Mouse (Mus musculus) CH12.LX (cell line): ENCODE data around the gene Gm4131. TPM values are rescaled to one million over a fixed set of nuclear protein-coding genes. Genes with fewer than 3 reads are reported as not detected.

Experiments used
- DNase-seq: peaks from one replicate; pipeline ENCODE4 v3.0.0-alpha.2; 2013; ENCODE audit errors: extremely low read depth
- H3K27ac ChIP-seq: 2 replicates; pipeline ENCODE4 v1.5.1; 2012; ENCODE audit warnings: low read depth, mild to moderate bottlenecking, control low read depth, moderate library complexity; ENCODE audit not compliant: insufficient read depth
- H3K27me3 ChIP-seq: replicated peaks from 2 replicates; pipeline ENCODE3; 2012; ENCODE audit warnings: inconsistent platforms
- H3K36me3 ChIP-seq, 2 experiments: replicated peaks in 1 of 2; 2 replicates each; pipeline versions ENCODE3 to v1.6.1; 2012; ENCODE audit warnings: inconsistent platforms in 1 of 2, low read length in 1 of 2, mild to moderate bottlenecking in 1 of 2, mixed read lengths in 1 of 2, moderate library complexity in 1 of 2; ENCODE audit not compliant: control insufficient read depth in 1 of 2, insufficient read depth in 1 of 2
- H3K4me1 ChIP-seq, 2 experiments: 2 replicates each; pipeline ENCODE4 v1.6.1; 2012; ENCODE audit warnings: inconsistent platforms in 1 of 2, moderate library complexity in 1 of 2; ENCODE audit not compliant: insufficient read depth in 2 of 2, control insufficient read depth in 1 of 2
- H3K4me2 ChIP-seq: 2 replicates; pipeline ENCODE4 v1.6.1; 2012; ENCODE audit warnings: low read depth, mild to moderate bottlenecking, control low read depth; ENCODE audit not compliant: poor library complexity, insufficient read depth, severe bottlenecking
- H3K4me3 ChIP-seq, 3 experiments: fragments of 150-350 bp in 1 of 3; sonication (generic) in 1 of 3; replicated peaks in 1 of 3; 2 replicates each; pipeline versions ENCODE3 to v1.5.1; 2011 to 2012; ENCODE audit warnings: low read depth in 2 of 3, low read length in 2 of 3, mild to moderate bottlenecking in 2 of 3, moderate library complexity in 2 of 3, control low read depth in 1 of 3, improper control_type of control experiment in 1 of 3, inconsistent platforms in 1 of 3, mixed read lengths in 1 of 3; ENCODE audit not compliant: poor library complexity in 1 of 3
- H3K79me2 ChIP-seq: replicated peaks from 2 replicates; pipeline ENCODE4 v1.6.1; 2012; ENCODE audit warnings: mild to moderate bottlenecking, moderate library complexity; ENCODE audit not compliant: control insufficient read depth, poor library complexity, insufficient read depth, severe bottlenecking; ENCODE audit errors: extremely low read depth
- H3K9ac ChIP-seq: 2 replicates; pipeline ENCODE4 v1.6.1; 2012; ENCODE audit warnings: low read depth, mild to moderate bottlenecking, control low read depth, moderate library complexity; ENCODE audit not compliant: insufficient read depth
- H3K9me3 ChIP-seq: replicated peaks from 2 replicates; pipeline ENCODE3; 2012; ENCODE audit warnings: low read length, inconsistent platforms, mixed read lengths
- BHLHE40 ChIP-seq: IDR thresholded peaks from 2 replicates; pipeline ENCODE4 v1.6.1; 2011; ENCODE audit warnings: mild to moderate bottlenecking, low read depth, low read length, improper control_type of control experiment
- CHD1 ChIP-seq: IDR thresholded peaks from 2 replicates; pipeline ENCODE4 v1.6.1; 2012; ENCODE audit warnings: low read depth, low read length, improper control_type of control experiment, inconsistent platforms
- CHD2 ChIP-seq: IDR thresholded peaks from 2 replicates; pipeline ENCODE4 v1.6.1; 2011; ENCODE audit warnings: low read length, improper control_type of control experiment
- CTCF ChIP-seq, 2 experiments: IDR thresholded peaks in 1 of 2; conservative IDR thresholded peaks in 1 of 2; 2 replicates each; pipeline ENCODE4 v1.5.1; 2011 to 2012; ENCODE audit warnings: low read depth in 2 of 2, low read length in 2 of 2, improper control_type of control experiment in 1 of 2, inconsistent platforms in 1 of 2, mild to moderate bottlenecking in 1 of 2, moderate library complexity in 1 of 2
- E2F4 ChIP-seq: IDR thresholded peaks from 2 replicates; pipeline ENCODE4 v1.6.1; 2011; ENCODE audit warnings: low read depth, low read length, improper control_type of control experiment; ENCODE audit not compliant: insufficient replicate concordance
- ELF1 ChIP-seq: IDR thresholded peaks from 2 replicates; pipeline ENCODE4 v1.6.1; 2014; ENCODE audit warnings: low read depth, mild to moderate bottlenecking, inconsistent platforms, low read length, improper control_type of control experiment
- EP300 ChIP-seq: IDR thresholded peaks from 2 replicates; pipeline ENCODE4 v1.6.1; 2011; ENCODE audit warnings: low read length, improper control_type of control experiment
- ETS1 ChIP-seq: conservative IDR thresholded peaks from 2 replicates; pipeline ENCODE4 v1.6.1; 2012; ENCODE audit warnings: low read depth, mild to moderate bottlenecking, inconsistent platforms, low read length, improper control_type of control experiment, moderate library complexity
- GABPA ChIP-seq: IDR thresholded peaks from 2 replicates; pipeline ENCODE4 v1.6.1; 2012; ENCODE audit warnings: low read depth, low read length, improper control_type of control experiment, inconsistent platforms; ENCODE audit not compliant: insufficient replicate concordance
- HCFC1 ChIP-seq: IDR thresholded peaks from 2 replicates; pipeline ENCODE4 v1.6.1; 2012; ENCODE audit warnings: low read depth, mild to moderate bottlenecking, inconsistent platforms, low read length, improper control_type of control experiment
- JUN ChIP-seq: IDR thresholded peaks from 2 replicates; pipeline ENCODE4 v1.6.1; 2011; ENCODE audit warnings: low read depth, mild to moderate bottlenecking, low read length, improper control_type of control experiment, moderate library complexity; ENCODE audit not compliant: insufficient read depth
- JUND ChIP-seq: conservative IDR thresholded peaks from 2 replicates; pipeline ENCODE4 v1.6.1; 2011; ENCODE audit warnings: low read depth, low read length, improper control_type of control experiment
- MAFK ChIP-seq: IDR thresholded peaks from 2 replicates; pipeline ENCODE4 v1.6.1; 2011; ENCODE audit warnings: low read length, improper control_type of control experiment; ENCODE audit not compliant: insufficient replicate concordance
- MEF2A ChIP-seq: IDR thresholded peaks from 2 replicates; pipeline ENCODE4 v1.6.1; 2014; ENCODE audit warnings: low read depth, mild to moderate bottlenecking, inconsistent platforms, low read length, improper control_type of control experiment, borderline replicate concordance
- MXI1 ChIP-seq: IDR thresholded peaks from 2 replicates; pipeline ENCODE4 v1.6.1; 2011; ENCODE audit warnings: mild to moderate bottlenecking, low read depth, low read length, improper control_type of control experiment
- NELFE ChIP-seq: IDR thresholded peaks from 2 replicates; pipeline ENCODE4 v1.6.1; 2011; ENCODE audit warnings: low read depth, low read length, improper control_type of control experiment
- NRF1 ChIP-seq: IDR thresholded peaks from 2 replicates; pipeline ENCODE4 v1.6.1; 2014; ENCODE audit warnings: low read depth, mild to moderate bottlenecking, inconsistent platforms, low read length, improper control_type of control experiment, moderate library complexity
- PAX5 ChIP-seq: IDR thresholded peaks from 2 replicates; pipeline ENCODE4 v1.6.1; 2012; ENCODE audit warnings: low read length, inconsistent platforms, mixed read lengths
- POLR2A ChIP-seq: IDR thresholded peaks from 2 replicates; pipeline ENCODE4 v1.6.1; 2011; ENCODE audit warnings: low read depth, mild to moderate bottlenecking, improper control_type of control experiment, low read length
- POLR2AphosphoS2 ChIP-seq: IDR thresholded peaks from 2 replicates; pipeline ENCODE4 v1.6.1; 2011; ENCODE audit warnings: low read depth, low read length, improper control_type of control experiment
- RAD21 ChIP-seq: IDR thresholded peaks from 2 replicates; pipeline ENCODE4 v1.6.1; 2011; ENCODE audit warnings: low read depth, mild to moderate bottlenecking, low read length, improper control_type of control experiment, moderate library complexity
- RCOR1 ChIP-seq: conservative IDR thresholded peaks from 2 replicates; pipeline ENCODE4 v1.6.1; 2012; ENCODE audit warnings: low read depth, mild to moderate bottlenecking, inconsistent platforms, low read length, improper control_type of control experiment
- SIN3A ChIP-seq: IDR thresholded peaks from 2 replicates; pipeline ENCODE4 v1.6.1; 2012; ENCODE audit warnings: low read length, improper control_type of control experiment, inconsistent platforms
- SMC3 ChIP-seq: IDR thresholded peaks from 2 replicates; pipeline ENCODE4 v1.6.1; 2011; ENCODE audit warnings: low read depth, low read length, improper control_type of control experiment
- TBP ChIP-seq: conservative IDR thresholded peaks from 2 replicates; pipeline ENCODE4 v1.6.1; 2011; ENCODE audit warnings: low read depth, low read length, improper control_type of control experiment
- USF1 ChIP-seq: IDR thresholded peaks from 2 replicates; pipeline ENCODE4 v1.6.1; 2014; ENCODE audit warnings: low read depth, mild to moderate bottlenecking, inconsistent platforms, low read length, improper control_type of control experiment
- ZC3H11A ChIP-seq: IDR thresholded peaks from 2 replicates; pipeline ENCODE4 v1.6.1; 2012; ENCODE audit warnings: low read depth, mild to moderate bottlenecking, inconsistent platforms, low read length, improper control_type of control experiment
- ZKSCAN1 ChIP-seq: IDR thresholded peaks from 2 replicates; pipeline ENCODE4 v1.6.1; 2012; ENCODE audit warnings: low read depth, inconsistent platforms, low read length, improper control_type of control experiment, borderline replicate concordance
- ZMIZ1 ChIP-seq: IDR thresholded peaks from 2 replicates; pipeline ENCODE4 v1.6.1; 2012; ENCODE audit warnings: low read depth, mild to moderate bottlenecking, inconsistent platforms, low read length, improper control_type of control experiment
- ZNF384 ChIP-seq: IDR thresholded peaks from 2 replicates; pipeline ENCODE4 v1.6.1; 2012; ENCODE audit warnings: low read depth, low read length, improper control_type of control experiment, inconsistent platforms
- dilution Hi-C: fragments of 300-500 bp; cut with MboI; formaldehyde crosslinking; loops from 2 replicates; pipeline ENCODE4 v1.14.3; 2020; ENCODE audit warnings: low sequenced_read_pairs; ENCODE audit not compliant: extremely low pct_unique_long_range_greater_than_20kb, extremely low pct_ligation_motif_present
- in situ Hi-C: fragments of 300-500 bp; cut with MboI; formaldehyde crosslinking; loops from 3 replicates; pipeline ENCODE4 v1.14.3; 2019; ENCODE audit warnings: low sequenced_read_pairs, low pct_ligation_motif_present, low pct_unique_long_range_greater_than_20kb, mixed read lengths
- polyA plus RNA-seq: library from polyadenylated mRNA; unstranded; fragments of >175 nt; gene quantifications from 2 replicates; pipeline ENCODE4 v1.2.1, GENCODE M21; 2012; ENCODE audit warnings: low read depth; ENCODE audit not compliant: insufficient read length
- total RNA-seq, 2 experiments: library from RNA; depleted of rRNA; stranded (reverse); fragments of 300-350 nt in 1 of 2; fragments of >200 nt in 1 of 2; gene quantifications; 2 replicates each; pipeline ENCODE4 v1.2.3; 2012 to 2014

Gm4131 gene
- total and polyA plus RNA-seq, 3 experiments = not detected

- H3K9ac ChIP-seq = peak within 1 kb of the TSS; percentile 54; the same call in 1 of the 2 replicates
- no peaks in the 10 kb centered on the region for H3K9me3 ChIP-seq
- no peaks in the 10 kb centered on the region for H3K79me2 ChIP-seq
- no peaks in the 10 kb centered on the region for H3K27me3 ChIP-seq
- TF ChIP-seq JUND (no peak), POLR2A (no peak), TBP (no peak), CTCF (conservative IDR thresholded peaks at IDR 0.05 in 1 of 2, IDR thresholded peaks at IDR 0.05 in 1 of 2; ENCODE audit: low read depth in 2 of 2, low read length in 2 of 2) (no peak), CHD1 (no peak)
- H3K4me3 ChIP-seq = no peak within 1 kb of the TSS
- peak within 1 kb of the TSS; percentile 95 for H3K4me2 ChIP-seq
- in situ Hi-C loops (loop anchor here (5.0 to 25.0 kb wide), 4 partner anchors 199 to 894 kb away; partner anchors contain the start of gene Spryd7), dilution Hi-C loops (no loop called here)
- no peak within 1 kb of the TSS for H3K27ac ChIP-seq
- H3K4me1 ChIP-seq = no peaks in the 10 kb centered on the region
- no peak for DNase-seq
- H3K36me3 ChIP-seq = no peaks in the 10 kb centered on the region
Measured at GRCm38 (mm10) chr14:62456239-62456747, 110.4 kb downstream of the Gm4131 start, which contains the start of gene Gucy1b2. Gene Gucy1b2, minus strand, starts transcription at chr14:62456289.

GRCm38 (mm10) chr14:62455570-62455879, 111.2 kb downstream of the Gm4131 start:
- H3K27ac ChIP-seq = no peak overlapping the region
- dilution Hi-C loops = no loop called here

GRCm38 (mm10) chr14:62454760-62455569, 111.8 kb downstream of the Gm4131 start:
- dilution Hi-C loops (no loop called here), in situ Hi-C loops (loop anchor here (5.0 to 25.0 kb wide), 4 partner anchors 198 to 893 kb away; partner anchors contain the start of gene Spryd7)
- TF ChIP-seq JUN (no peak), NELFE (no peak), EP300 (no peak), NRF1 (no peak), ZC3H11A (no peak), GABPA (no peak), ZMIZ1 (no peak), MEF2A (no peak), HCFC1 (no peak), CHD1 (no peak), JUND (no peak), ELF1 (no peak), ETS1 (no peak), BHLHE40 (no peak)
- H3K4me2 ChIP-seq = no peak overlapping the region
- H3K27me3 ChIP-seq = no peaks in the 10 kb centered on the region
- no peaks in the 10 kb centered on the region for H3K9me3 ChIP-seq
- no peaks in the 10 kb centered on the region for H3K36me3 ChIP-seq
- H3K27ac ChIP-seq = no peak overlapping the region
- H3K9ac ChIP-seq = no peak overlapping the region
- H3K79me2 ChIP-seq = no peaks in the 10 kb centered on the region
- no peak for DNase-seq
- H3K4me3 ChIP-seq = no peak overlapping the region
- no peaks in the 10 kb centered on the region for H3K4me1 ChIP-seq

More at GRCm38 (mm10) chr14:62455570-62455879, 111.2 kb downstream of the Gm4131 start:
- H3K36me3 ChIP-seq = no peaks in the 10 kb centered on the region
- H3K4me3 ChIP-seq = no peak overlapping the region
- H3K9ac ChIP-seq = no peak overlapping the region
- TF ChIP-seq RAD21 = no peak
- TF ChIP-seq MEF2A = no peak
- TF ChIP-seq SIN3A = no peak
- TF ChIP-seq MAFK = no peak
- no peak for TF ChIP-seq POLR2AphosphoS2
- no peak for TF ChIP-seq ELF1
- TF ChIP-seq ZNF384 = no peak
- TF ChIP-seq E2F4 = no peak
- no peak for TF ChIP-seq BHLHE40
- no peak for TF ChIP-seq USF1
- TF ChIP-seq CTCF (conservative IDR thresholded peaks at IDR 0.05 in 1 of 2, IDR thresholded peaks at IDR 0.05 in 1 of 2; ENCODE audit: low read depth in 2 of 2, low read length in 2 of 2) = no peak
- TF ChIP-seq RCOR1 = no peak
- no peak for TF ChIP-seq CHD2
- no peak for TF ChIP-seq EP300
- no peak for TF ChIP-seq NRF1
- TF ChIP-seq SMC3 = no peak
- no peak for TF ChIP-seq ZKSCAN1
- TF ChIP-seq MXI1 = no peak
- no peak for TF ChIP-seq PAX5
- TF ChIP-seq, all 38 proteins: peak for 0
- no peaks in the 10 kb centered on the region for H3K79me2 ChIP-seq
- no peaks in the 10 kb centered on the region for H3K9me3 ChIP-seq
- no peak overlapping the region for H3K4me2 ChIP-seq
- DNase-seq = no peak
- in situ Hi-C loops = loop anchor here (5.0 to 25.0 kb wide), 4 partner anchors 198 to 893 kb away; partner anchors contain the start of gene Spryd7
- no peaks in the 10 kb centered on the region for H3K27me3 ChIP-seq
- no peaks in the 10 kb centered on the region for H3K4me1 ChIP-seq
